Mouse (Mus musculus): Measurements from ENCODE around the gene Sash1. TPM values are rescaled to one million over a fixed set of nuclear protein-coding genes. Genes with fewer than 3 reads are reported as not detected.

Gene Sash1
- polyA plus RNA-seq, 1 experiment from 2014 or later: 2.9 TPM

DNA sequence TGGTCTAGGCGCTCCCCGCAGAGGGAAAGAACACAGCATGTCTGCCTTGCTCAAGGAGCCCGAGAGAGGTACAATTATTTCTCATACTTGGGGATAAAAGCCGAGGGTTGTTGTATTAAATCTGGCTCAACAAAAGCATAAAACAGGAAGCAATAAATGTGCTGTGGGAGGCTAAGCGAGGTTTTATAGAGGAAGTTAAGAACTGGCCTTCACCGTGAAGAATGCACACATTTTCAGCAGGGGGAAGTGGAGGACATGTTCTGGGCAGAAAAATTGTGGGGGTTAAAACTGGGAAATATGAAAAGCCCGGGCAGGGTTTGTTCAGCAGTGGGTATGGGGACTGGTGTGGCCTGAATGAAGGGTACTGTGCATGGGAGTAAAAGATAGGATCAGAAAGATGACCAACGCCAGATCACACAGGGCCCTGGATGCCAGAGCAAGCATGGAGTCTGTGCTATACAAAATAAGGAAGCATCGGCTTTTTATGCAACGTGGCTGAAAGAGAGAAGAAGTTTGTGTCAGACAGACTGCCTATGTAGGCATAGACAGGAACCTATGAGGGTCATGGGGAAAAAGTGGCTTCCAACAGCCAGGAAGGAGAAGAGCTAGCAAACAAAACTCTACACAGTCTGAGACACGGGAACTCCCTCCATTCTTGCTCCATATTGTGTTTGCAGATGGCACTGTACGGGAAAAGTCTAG, 108.2 kb downstream of the Sash1 start:
- Histone ChIP-seq H3K36me3 (peaks cover 11% of the 10 kb centered on the region; the same call in 1 of the 2 replicates), H3K4me1 (replicated peaks) (0 out of 2 replicates have a peak, but pooled peaks cover 1% of the 10 kb centered on the region), H3K4me2 (no peak overlapping the region), H3K9me3 (no peaks in the 10 kb centered on the region), H3K27ac (replicated peaks) (no peak overlapping the region), H3K9ac (no peak overlapping the region), H3K4me3 (no peak overlapping the region), H3K27me3 (no peaks in the 10 kb centered on the region)
- no peak for ATAC-seq (ENCODE audit: low read depth)
- WGBS: 86% methylated on average over 12 of the region's 12 CpGs

DNA sequence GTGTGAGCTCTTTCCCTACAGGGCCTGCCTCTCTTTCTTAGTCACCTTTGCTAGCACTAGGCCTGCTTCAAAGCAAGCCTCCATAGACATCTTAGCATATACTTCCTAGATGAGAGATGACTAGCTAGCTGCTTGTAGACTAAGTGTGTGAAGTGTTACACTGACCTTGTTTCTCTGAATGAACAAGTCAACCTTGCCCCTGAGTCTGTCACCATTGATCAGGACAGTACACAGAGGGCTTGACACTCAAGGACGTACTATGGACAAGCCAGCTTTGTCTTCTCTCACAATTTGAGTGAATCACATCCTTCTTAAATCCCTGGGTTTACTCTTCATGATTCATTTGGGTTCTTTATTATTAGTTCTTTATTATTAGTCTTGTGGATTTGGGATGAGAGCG, 109.1 kb downstream of the Sash1 start:
- H3K27ac ChIP-seq (replicated peaks): no peak overlapping the region
- H3K9ac ChIP-seq: no peak overlapping the region
- H3K9me3 ChIP-seq: no peaks in the 10 kb centered on the region
- H3K27me3 ChIP-seq: no peaks in the 10 kb centered on the region
- peaks cover 7% of the 10 kb centered on the region; the same call in 1 of the 2 replicates for H3K4me1 ChIP-seq (replicated peaks)
- no peak for ATAC-seq (ENCODE audit: low read depth)
- WGBS: 93% methylated on average over 2 of the region's 2 CpGs
- no peak overlapping the region for H3K4me3 ChIP-seq
- H3K4me2 ChIP-seq: no peak overlapping the region
- peaks cover 11% of the 10 kb centered on the region; the same call in 1 of the 2 replicates for H3K36me3 ChIP-seq

DNA sequence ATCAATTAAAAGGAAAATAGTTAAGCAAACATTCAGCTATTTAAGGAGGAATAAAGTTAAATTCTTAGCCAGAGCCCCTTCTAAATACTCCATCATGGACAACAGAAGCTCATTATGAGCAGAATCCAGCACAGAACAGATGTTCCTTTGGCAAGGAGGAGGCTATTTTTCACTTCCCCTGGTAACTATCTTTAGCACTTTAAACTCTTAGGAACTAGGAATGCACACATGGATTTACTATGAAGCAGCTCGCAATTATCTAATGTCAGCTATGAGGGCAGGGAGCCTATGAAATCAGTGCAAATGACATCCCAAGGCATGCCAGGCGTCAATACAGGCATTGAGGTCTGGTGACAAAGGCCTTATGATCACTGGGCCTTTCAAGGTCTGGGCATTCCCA, 110.1 kb downstream of the Sash1 start:
- Histone ChIP-seq H3K27me3 (no peaks in the 10 kb centered on the region), H3K27ac (replicated peaks) (no peak overlapping the region), H3K4me1 (replicated peaks) (peaks cover 7% of the 10 kb centered on the region; the same call in 1 of the 2 replicates), H3K4me3 (no peak overlapping the region), H3K9me3 (no peaks in the 10 kb centered on the region), H3K4me2 (no peak overlapping the region), H3K9ac (no peak overlapping the region), H3K36me3 (peaks cover 11% of the 10 kb centered on the region; the same call in 1 of the 2 replicates)
- WGBS: 84% methylated on average over 2 of the region's 2 CpGs
- ATAC-seq (ENCODE audit: low read depth): no peak

DNA sequence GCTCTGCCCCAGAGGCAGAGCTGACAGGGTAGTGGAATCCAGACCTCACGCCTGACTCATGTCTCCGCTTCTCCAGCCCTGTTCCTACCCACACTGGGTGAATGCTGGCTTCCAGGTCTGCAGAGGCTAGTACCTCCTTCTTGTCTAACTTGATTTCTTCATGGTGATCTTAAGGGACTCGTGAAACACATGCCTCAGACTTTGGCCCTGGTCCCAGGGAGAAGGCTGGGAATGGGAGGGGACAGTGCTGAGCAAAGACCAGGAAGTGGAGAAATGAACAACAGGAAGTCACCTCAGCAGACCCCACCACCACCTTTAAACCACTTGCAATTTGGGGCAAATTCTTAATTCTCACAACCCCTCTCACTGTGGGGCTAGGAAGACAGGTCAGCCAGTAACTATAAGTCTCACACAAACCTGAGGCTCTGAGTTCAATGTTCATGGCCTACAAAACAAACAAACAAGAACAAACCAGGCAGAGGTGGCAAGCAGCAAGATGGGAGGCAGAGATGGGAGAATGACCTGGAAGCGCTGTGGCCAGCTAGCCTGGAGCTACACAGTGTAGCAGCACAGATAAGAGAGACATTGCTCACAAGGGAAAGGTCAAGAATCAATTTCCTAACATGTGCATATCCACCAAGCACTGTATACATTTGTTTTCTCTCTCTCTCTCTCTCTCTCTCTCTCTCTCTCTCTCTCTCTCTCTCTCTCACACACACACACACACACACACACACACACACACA, 113.2 kb downstream of the Sash1 start:
- 85% methylated on average over 4 of the region's 4 CpGs for WGBS
- no peak overlapping the region for H3K4me2 ChIP-seq
- no peaks in the 10 kb centered on the region for H3K9me3 ChIP-seq
- no peaks in the 10 kb centered on the region for H3K27me3 ChIP-seq
- no peak overlapping the region for H3K27ac ChIP-seq (replicated peaks)
- no peaks in the 10 kb centered on the region for H3K36me3 ChIP-seq
- no peak overlapping the region for H3K9ac ChIP-seq
- no peak overlapping the region for H3K4me3 ChIP-seq
- H3K4me1 ChIP-seq (replicated peaks): peaks cover 7% of the 10 kb centered on the region; the same call in 1 of the 2 replicates
- ATAC-seq (ENCODE audit: low read depth): no peak

DNA sequence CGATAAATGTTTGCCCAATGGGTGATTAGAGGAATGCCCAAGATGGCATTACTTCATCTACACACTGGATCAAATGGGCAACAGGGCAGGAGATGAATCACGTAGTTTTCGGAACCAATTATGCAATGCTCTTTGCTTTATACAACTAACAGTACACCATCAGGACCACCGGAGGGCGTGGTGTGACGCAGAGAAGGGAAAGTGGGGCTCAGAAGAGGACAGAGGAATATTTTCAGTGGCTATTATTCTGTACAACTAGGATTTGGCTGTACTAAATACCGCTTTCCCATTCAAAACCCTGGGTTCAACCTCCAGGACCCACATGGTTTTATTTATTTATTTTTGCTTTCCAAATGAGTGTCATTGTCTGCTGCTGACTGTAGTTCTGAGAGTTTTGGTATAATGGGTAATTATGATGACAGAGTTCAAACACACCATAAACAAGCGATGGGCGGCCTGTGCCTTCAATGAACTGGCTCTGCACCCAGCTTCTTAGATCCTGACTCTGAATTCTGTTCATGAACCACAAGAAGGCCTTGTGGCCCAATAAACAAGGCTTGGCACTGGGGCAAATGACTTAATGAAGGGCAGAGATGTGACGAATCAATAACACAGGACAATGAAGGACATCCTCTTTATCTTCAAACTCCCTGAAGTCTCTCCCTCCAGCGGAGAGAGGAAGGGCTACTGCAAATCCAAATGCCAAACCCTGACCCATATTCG, 114.8 kb downstream of the Sash1 start:
- H3K36me3 ChIP-seq: no peaks in the 10 kb centered on the region
- H3K27me3 ChIP-seq: no peaks in the 10 kb centered on the region
- peaks cover 7% of the 10 kb centered on the region; the same call in 1 of the 2 replicates for H3K4me1 ChIP-seq (replicated peaks)
- no peak overlapping the region for H3K4me2 ChIP-seq
- no peak overlapping the region for H3K9ac ChIP-seq
- ATAC-seq (ENCODE audit: low read depth): no peak
- no peaks in the 10 kb centered on the region for H3K9me3 ChIP-seq
- WGBS: 88% methylated on average over 12 of the region's 12 CpGs
- no peak overlapping the region for H3K4me3 ChIP-seq
- H3K27ac ChIP-seq (replicated peaks): no peak overlapping the region

DNA sequence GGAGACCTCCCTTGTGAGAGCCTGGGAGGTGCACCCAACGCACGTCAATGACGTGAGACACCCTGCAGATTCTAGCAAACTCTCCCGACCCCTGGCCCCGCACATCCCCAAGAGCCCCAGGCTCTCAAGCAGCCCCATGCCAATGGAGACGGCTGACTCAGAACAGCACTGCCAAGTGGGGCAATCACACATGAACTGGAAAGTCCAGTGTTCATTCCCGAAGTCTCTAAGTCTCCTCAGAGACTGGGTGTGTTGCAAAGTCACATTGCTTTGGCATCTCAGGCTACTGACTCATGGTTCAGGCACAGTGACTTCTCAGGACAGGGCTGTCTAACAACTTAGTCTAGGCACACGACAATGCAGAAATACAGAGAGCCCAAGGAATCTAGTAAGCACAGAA, 117.2 kb downstream of the Sash1 start:
- Histone ChIP-seq H3K9me3 (no peaks in the 10 kb centered on the region), H3K9ac (no peak overlapping the region), H3K27me3 (no peaks in the 10 kb centered on the region), H3K27ac (replicated peaks) (no peak overlapping the region), H3K4me3 (no peak overlapping the region), H3K4me1 (replicated peaks) (peaks cover 7% of the 10 kb centered on the region; the same call in 1 of the 2 replicates), H3K4me2 (no peak overlapping the region), H3K36me3 (no peaks in the 10 kb centered on the region)
- ATAC-seq (ENCODE audit: low read depth): no peak
- 87% methylated on average over 8 of the region's 8 CpGs for WGBS

DNA sequence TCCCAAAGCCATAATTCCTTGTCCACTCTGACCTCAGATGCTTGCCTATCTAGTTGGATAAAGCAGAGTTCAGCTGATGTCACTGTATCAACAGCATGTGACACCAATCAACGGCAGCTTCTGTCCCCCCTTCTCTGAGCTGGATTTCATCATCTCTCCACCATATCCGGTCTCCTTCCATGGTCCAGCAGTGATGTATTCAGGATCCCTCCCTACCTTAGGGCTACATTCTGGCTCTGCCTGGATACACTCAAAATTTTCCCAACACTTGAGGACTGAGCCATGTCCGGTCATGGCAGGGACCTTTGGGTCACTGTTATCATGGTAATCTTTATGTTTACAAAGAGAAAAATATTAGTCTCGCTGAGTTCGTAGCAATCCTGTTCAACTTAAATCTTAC, 118.5 kb downstream of the Sash1 start:
- H3K27me3 ChIP-seq: no peaks in the 10 kb centered on the region
- no peaks in the 10 kb centered on the region for H3K9me3 ChIP-seq
- WGBS: 90% methylated on average over 5 of the region's 5 CpGs
- no peak overlapping the region for H3K9ac ChIP-seq
- no peak for ATAC-seq (ENCODE audit: low read depth)
- H3K4me3 ChIP-seq: no peak overlapping the region
- no peaks in the 10 kb centered on the region for H3K36me3 ChIP-seq
- H3K27ac ChIP-seq (replicated peaks): no peak overlapping the region
- no peak overlapping the region for H3K4me2 ChIP-seq
- peaks cover 14% of the 10 kb centered on the region for H3K4me1 ChIP-seq (replicated peaks)

DNA sequence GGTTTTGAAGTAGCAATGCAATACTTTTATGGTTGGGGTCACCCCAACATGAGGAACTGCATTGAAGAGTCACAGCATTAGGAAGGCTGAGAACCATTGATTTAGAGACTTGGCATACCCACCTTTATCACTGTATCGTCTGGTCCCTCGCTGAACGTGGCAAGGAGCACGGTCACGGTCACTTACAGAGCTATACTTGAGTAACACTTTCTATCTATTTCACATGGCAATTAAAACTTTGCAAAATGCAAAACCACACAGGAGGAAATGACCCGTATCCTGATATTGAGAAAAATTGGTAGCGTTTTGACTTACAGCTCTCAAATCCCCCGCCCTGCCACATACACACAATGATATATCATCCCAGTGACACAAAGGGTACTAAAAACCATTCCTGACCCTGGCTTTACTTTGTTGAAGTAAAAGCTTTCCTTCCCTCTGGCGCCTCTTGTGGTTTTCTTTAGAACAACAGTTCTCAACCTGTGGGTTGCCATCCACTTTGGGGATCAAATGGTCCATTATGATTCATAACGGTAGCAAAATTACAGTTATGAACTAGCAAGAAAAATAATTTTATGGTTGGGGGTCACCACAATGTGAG, 119.8 kb downstream of the Sash1 start:
- Histone ChIP-seq H3K9me3 (no peaks in the 10 kb centered on the region), H3K9ac (no peak overlapping the region), H3K36me3 (no peaks in the 10 kb centered on the region), H3K4me2 (no peak overlapping the region), H3K27ac (replicated peaks) (no peak overlapping the region), H3K4me1 (replicated peaks) (peaks cover 22% of the 10 kb centered on the region), H3K4me3 (no peak overlapping the region), H3K27me3 (no peaks in the 10 kb centered on the region)
- 69% methylated on average over 10 of the region's 10 CpGs for WGBS
- ATAC-seq (ENCODE audit: low read depth): no peak

DNA sequence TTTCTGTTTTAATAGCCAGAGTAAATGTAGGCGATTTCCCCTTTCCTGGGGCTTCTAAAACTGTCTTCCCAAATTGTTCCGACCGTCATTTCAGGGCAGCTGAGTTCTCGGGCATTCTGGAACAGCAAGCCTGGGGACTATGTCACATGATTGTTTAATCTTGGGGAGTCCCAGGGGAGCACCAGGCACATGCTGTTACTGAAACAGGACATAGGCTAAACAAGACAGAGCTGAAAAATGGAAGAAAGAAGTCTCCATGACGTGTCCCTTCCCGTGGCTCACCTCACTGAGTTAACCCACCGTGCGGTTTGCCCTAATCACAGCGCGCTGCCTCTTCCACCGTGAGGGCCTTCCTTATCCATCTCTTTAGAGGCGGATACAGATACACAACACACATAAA, 123.1 kb downstream of the Sash1 start:
- ATAC-seq (ENCODE audit: low read depth): peak; percentile 19; the same call in 1 of the 2 replicates
- no peaks in the 10 kb centered on the region for H3K27me3 ChIP-seq
- H3K4me1 ChIP-seq (replicated peaks): peaks cover 48% of the 10 kb centered on the region
- peak overlapping the region; percentile 65; the same call in 1 of the 2 replicates for H3K9ac ChIP-seq
- H3K9me3 ChIP-seq: no peaks in the 10 kb centered on the region
- peak overlapping the region; percentile 55 for H3K4me2 ChIP-seq
- H3K27ac ChIP-seq (replicated peaks): peak overlapping the region; percentile 85
- peak overlapping the region; percentile 41 for H3K4me3 ChIP-seq
- WGBS: 22% methylated on average over 12 of the region's 12 CpGs
- H3K36me3 ChIP-seq: no peaks in the 10 kb centered on the region

DNA sequence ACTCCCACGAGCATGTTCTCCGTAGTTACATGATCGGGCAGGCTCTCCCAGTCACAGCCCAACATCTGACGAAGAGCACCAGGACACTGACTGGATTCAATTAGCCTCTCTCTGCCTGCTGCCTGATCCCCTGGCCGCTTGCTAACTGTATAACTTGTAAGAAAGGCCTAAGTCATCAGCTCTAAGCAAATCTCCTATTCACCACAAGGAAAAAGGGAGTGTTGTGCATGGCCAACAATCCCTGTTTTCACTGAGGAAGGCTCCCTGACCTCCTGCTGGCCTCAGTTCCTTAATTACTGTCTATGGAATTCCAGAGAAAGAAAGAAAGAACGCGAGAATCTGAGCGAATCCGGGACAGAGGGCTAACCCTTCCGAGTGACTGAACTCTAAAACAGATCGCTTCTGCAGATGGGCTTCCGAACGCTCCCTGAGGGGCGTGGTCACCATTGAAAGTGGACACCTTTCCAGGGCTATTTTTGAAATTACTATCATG, 123.6 kb downstream of the Sash1 start:
- WGBS: 3% methylated on average over 14 of the region's 14 CpGs
- Histone ChIP-seq H3K36me3 (no peaks in the 10 kb centered on the region), H3K4me3 (peak overlapping the region; percentile 41), H3K27ac (replicated peaks) (peak overlapping the region; percentile 85), H3K9me3 (no peaks in the 10 kb centered on the region), H3K27me3 (no peaks in the 10 kb centered on the region), H3K9ac (peak overlapping the region; percentile 65), H3K4me2 (peak overlapping the region; percentile 55), H3K4me1 (replicated peaks) (peaks cover 53% of the 10 kb centered on the region)
- peak; percentile 54 for ATAC-seq (ENCODE audit: low read depth)

DNA sequence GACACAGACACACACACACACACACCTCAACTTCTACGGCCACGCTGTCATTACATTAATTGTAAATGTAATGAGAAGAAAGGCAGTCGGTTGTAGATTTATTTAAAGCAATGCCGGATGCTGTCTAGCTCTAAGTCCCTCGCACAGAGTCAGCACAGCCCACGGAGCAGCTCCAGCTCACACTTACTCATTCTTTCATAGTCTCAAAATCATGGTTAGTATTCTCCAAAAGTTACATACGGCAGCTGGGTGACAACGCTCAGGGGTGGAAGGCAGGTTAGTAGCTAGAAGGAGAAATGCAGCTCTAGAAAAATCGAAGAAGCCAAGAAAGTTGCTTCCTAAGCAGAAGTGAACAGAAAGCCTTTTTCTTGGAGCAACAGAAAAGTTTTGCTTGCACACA, 124.2 kb downstream of the Sash1 start:
- no peaks in the 10 kb centered on the region for H3K9me3 ChIP-seq
- peak overlapping the region; percentile 41 for H3K4me3 ChIP-seq
- ATAC-seq (ENCODE audit: low read depth): no peak
- H3K27ac ChIP-seq (replicated peaks): peak overlapping the region; percentile 85
- H3K4me2 ChIP-seq: peak overlapping the region; percentile 55
- peak overlapping the region; percentile 65 for H3K9ac ChIP-seq
- no peaks in the 10 kb centered on the region for H3K27me3 ChIP-seq
- peaks cover 59% of the 10 kb centered on the region for H3K4me1 ChIP-seq (replicated peaks)
- H3K36me3 ChIP-seq: no peaks in the 10 kb centered on the region
- WGBS: 27% methylated on average over 9 of the region's 9 CpGs

Data from neural tube, embryonic 13.5 days (tissue).